Mouse (Mus musculus) thymus, postnatal 36 days (tissue): ENCODE measurements around the gene Rsad2.
A peak's percentile ranks its signal among the peaks of the same experiment; 100 is the strongest.
"Not testable (repeated sequence)": the region's sequence is repeated elsewhere in the genome, so short reads cannot be mapped to it uniquely, and the experiment has no call there.

Source experiments
- DNase-seq, 2 experiments: peaks; one replicate each; pipeline ENCODE4 v3.0.0; 2022; ENCODE audit warnings: mixed read lengths in 2 of 2

Rsad2 gene

GRCm38 (mm10) chr12:26456028-26456698 is at the start of gene Rsad2:
TSS of gene Rsad2 (minus strand) at chr12:26456452.
- DNase-seq, result peak; percentile 85 to 90

GRCm38 (mm10) chr12:26501042-26501441 is 44.8 kb upstream of the Rsad2 start:
- no peak for DNase-seq

- no peak for DNase-seq
Measured at GRCm38 (mm10) chr12:26489942-26490341, 33.7 kb upstream of the Rsad2 start.

DNA sequence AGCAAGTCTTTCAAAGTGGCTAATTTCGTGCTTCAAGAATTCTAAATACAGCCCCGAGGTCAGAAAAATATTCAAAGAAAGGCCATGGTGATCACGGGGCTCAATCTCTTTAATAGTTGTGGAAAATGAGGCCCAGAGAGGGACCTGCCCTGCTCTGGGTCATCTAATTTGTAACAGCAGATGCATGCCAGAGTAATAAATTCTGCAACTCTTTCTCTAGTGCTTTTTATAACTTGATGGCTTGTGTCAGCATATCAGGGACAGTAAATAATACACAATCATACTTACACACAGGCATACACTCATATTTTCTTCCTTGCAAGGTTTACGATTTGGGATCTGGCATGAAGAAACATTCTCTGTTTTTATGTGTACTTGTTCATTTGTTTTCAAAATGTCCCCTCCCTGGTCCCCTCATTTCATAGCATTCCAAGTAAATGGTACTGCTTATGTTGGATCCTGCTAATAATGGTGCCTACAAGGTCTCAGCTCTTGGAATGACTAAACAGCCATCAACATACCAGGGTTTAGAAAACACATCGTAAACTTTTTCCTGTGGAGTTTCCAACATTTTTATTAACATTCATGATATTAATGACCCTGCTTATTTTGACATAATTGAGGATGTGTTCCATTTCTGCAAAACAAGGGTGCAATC is 32.5 kb upstream of the Rsad2 start:
- no peak for DNase-seq

DNA sequence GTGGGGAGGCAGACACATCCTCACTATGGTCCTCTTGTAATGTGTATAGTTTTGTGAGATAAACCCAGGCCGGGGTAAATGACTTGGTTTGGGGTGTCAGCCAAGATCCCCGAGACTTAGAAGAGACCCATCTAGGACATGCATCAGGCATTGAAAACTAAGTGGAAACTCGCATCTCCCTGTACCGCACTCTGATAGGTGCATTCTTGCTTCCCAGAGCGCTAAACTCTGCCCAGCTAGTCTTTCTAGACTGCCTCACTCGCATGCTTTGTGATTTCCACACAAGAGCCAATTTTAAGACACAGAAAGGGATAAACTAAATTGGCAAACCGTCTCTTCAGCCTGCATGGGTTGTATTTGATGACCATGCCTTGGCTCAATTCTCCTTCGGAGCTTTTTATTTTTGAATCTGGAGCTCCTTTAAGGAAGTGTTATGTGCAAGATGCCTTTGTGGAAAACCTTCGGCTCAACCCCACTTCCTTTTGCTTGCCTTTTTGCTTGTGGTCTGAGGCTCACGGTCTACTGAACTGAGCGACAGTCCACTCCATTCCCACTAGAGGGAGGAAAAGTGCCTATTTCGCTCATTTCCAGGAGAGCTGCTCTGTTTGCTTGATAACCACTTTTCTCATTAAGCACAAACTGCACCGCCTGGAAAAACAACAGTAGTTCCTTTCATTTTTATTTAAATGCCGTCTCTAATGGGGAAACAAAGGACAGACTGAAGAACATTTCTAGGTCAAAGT is 31.8 kb upstream of the Rsad2 start:
- no peak for DNase-seq

GRCm38 (mm10) chr12:26485738-26486580 is 29.7 kb upstream of the Rsad2 start:
- not testable (repeated sequence) for DNase-seq

GRCm38 (mm10) chr12:26478196-26479004 is 22.1 kb upstream of the Rsad2 start:
- no peak for DNase-seq

DNA sequence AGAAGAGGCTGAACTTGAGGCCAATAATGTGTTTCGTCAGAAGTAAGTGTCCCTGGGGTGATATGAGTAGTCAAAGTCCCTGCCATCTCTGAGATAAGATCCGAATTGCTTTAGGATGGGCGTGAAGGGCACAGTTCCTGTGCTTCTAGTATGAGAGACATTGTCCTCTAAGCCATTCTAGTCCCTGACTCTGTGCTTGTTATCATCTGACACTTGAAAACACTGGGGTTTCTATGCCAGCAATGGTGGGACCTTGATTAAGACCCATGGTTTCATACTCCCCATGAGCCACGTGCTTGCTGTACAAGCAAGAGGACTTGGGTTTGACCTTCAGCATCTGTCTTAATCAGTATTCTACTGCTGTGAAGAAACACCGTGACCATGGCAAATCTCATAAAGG is 20.9 kb upstream of the Rsad2 start:
- no peak for DNase-seq

GRCm38 (mm10) chr12:26473746-26474145 is 17.5 kb upstream of the Rsad2 start:
- DNase-seq, result no peak

DNA sequence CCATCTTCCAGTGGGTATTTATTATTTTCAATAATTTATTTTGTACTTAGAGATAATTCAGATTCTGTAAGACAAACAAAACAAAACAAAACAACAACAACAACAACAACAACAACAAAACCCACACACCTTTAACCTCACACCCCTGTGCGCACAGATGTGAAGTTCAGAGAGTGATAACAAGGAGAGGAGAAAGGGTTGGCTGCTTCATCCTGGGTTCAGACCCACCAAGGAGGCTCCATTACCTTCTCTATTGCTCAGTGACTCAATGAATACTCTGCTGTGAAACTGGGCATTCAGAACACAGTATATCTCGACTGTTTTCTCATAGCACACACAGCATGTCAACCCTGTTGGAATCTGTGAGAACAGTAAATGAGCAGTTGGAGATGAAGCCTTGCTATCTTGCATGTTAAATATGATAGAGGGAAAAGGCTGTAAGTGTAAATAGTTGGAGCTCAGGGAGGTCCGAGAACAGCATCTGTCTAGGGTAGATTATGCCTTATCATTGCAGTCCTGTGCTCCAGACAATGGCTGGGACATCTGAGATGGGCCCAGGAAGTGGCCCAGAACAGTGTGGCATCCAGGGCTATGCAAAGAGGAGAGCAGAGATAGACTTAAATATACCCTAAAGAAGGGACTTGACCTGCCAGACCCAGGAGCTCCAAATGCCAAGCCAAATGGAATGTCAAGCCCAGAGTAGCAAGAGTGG is 16.7 kb upstream of the Rsad2 start:
- no peak for DNase-seq

GRCm38 (mm10) chr12:26471376-26471775 is 15.1 kb upstream of the Rsad2 start:
- DNase-seq, result no peak

- no peak for DNase-seq
Measured at GRCm38 (mm10) chr12:26470042-26470409, 13.8 kb upstream of the Rsad2 start.

DNA sequence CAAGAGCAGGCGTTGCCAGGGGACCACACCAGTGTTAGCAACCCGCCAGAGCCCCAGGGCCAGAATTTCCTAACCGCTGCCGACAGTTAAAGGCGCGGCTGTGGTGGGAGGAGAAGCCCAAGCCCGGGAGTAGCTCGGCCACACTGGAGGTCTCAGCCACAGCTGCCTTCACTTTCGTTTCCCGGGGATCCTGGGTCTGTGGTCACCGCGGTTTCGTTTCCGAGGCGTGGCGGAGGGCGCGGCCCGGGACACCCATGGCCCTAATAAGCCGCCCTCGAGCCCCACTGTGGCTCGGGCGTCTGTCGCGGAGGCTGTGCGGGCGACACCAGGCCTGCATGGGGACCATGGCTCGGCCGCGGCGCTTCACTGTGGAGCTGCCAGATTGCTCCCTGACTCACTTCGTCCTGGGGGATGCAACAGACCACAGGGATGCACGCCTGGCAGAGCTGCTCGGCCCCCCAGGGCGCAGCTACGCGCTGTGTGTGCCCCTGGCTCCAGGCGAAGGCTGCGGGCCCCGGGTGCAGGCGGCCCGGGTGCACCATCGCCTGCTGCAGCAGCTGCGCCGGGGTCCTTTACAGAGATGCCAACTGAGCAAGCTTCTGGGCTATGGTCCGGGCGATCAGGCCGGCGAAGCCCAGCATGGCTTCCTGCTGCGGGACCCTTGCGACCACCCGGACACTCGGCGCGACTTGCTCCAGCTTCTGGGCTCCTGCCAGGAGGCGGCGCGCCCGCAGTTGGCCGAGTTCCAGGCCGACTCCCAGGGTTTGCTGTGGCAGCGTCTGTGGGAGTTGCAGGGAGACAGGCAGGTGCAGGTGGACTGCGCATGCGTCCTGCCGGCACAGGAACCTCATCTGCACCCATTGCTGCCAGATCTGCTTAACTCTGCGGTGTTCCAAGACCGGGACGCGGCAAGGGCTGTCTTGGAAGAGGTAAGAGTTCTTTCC is 13.1 kb upstream of the Rsad2 start, which contains the start of gene Cmpk2:
Gene Cmpk2, plus strand, starts transcription at position 107 of the 944 bp plus-strand sequence.
- peak; percentile 85 to 86 for DNase-seq

GRCm38 (mm10) chr12:26465600-26465999 is 9.3 kb upstream of the Rsad2 start:
- no peak for DNase-seq

DNA sequence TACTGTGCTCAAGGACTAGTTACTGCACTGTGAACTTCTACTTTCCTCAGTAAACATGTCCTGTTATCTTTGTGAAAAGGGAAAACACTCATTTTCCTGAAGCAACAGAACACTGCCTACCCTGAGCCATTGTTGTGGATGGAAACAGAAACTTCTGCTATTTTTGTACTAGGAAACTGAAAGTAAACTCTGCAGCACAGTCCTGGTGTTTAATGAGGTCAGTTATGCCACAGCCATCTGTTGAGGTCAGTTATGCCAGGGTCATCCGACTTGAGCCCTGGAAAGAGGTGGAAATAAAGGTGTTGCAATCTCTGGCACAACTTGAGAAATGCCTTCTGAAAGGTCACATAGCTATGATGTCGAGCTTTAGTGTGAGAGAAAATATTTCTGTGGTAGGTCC is 3.8 kb upstream of the Rsad2 start:
- no peak for DNase-seq

GRCm38 (mm10) chr12:26454682-26455081 is 1.6 kb downstream of the Rsad2 start:
- DNase-seq, result no peak

GRCm38 (mm10) chr12:26452951-26453350 is 3.3 kb downstream of the Rsad2 start:
- DNase-seq, result no peak

DNA sequence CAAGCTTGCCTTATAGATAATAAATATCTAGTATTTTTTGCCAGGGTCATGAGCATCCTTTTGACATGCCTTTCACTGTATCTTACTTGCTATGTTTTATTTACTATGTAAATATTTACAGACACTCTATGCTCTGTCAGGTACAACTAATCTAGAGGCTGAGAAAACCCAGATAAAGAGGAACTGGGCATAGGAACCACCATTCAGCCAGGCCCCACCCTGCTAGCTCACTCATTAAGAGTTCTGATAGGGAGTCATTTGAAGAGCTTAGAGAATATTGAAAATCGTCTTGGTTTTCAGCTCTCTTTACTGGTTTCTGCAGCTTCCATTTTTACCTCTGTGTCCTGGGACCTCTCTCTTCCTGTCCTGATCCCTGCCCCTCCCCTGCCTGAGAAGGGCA is 5.1 kb downstream of the Rsad2 start:
- no peak for DNase-seq

DNA sequence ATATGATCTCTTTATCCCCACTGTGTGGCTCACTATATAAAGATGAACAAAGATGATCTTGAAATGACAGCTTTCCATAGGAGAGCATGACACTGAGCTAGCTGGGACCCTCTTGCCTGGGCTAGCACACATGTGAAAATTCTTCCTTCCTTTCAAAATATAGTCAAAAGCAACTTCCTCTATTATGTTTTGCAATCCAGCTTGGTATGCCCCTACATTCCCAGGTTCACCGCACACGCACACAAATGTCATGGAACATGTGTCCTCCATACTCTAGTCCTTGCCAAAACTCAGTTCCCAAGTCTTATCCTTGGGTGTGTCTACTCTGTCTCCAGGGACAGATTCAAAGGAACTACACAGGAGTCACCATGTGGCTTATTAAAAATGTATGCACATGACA is 6.8 kb downstream of the Rsad2 start:
- no peak for DNase-seq

DNA sequence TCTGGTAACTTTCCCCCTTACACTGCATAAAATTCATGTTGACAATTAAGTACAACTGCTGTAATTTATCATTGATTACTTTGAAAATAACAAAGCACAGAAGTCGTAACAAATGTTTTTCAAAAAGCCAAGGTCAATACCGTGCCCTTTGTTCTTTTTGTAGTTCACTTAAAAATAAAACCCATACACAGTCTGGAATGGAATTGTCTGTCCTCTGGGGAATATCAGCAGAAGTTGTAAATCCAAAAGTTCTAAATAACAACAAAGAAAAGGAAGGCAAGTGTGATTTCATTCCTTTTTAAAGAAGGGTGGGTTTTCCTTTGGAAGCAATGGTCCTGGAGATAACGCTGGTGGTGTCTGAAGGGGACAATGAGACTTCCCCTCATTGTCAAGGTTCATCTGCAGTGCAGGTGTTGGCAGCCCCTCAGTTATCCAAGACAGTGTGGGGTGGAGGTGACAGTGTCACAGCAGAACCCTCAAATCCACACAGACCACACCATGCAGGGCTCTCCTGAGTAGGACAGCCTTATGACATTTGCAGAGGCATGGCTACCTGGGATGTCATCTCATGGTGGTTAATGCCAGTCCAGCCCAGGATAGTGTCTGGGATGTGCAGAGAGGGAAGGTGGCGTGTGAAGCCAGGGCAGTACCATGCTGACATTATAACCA is 9.7 kb downstream of the Rsad2 start:
- DNase-seq, result no peak
